Comparison of ENCODE assay signal across 34 mouse cellular contexts in genomic region chr16:50122460-50122859, GRCm38 (mm10).
"Had no signal": no experiment of that assay in that cellular context is flagged by ENCODE, and none has a peak within 500 bp of the region (broad histone marks: within the 10 kb centered on the region; RNA-seq: fewer than 3 reads in every experiment).

No protein-coding gene starts in this region.

- H3K4me3 ChIP-seq: heart, embryonic 10.5 days; heart, embryonic 12.5 days; heart, embryonic 13.5 days; heart, embryonic 15.5 days; hindbrain, embryonic 10.5 days; hindbrain, embryonic 12.5 days; hindbrain, embryonic 13.5 days; hindbrain, embryonic 15.5 days; kidney, embryonic 15.5 days; layer of hippocampus, adult 2 months; left cerebral cortex, adult 2 months had no signal

- ATAC-seq: hindbrain, embryonic 16.5 days; hindbrain, postnatal 0 days; inflammation-experienced regulatory T-cells, adult 6 months; intestine, embryonic 16.5 days; intestine, postnatal 0 days had no signal

- DNase-seq: heart, postnatal 10 days; heart, postnatal 36 days; heart, postnatal 4 days; kidney, adult 11 months; kidney, adult 18-20 months; kidney, adult 2 months; kidney, adult 8-10 months; kidney, adult 9 months; kidney, postnatal 10 days; kidney, postnatal 14 days; kidney, postnatal 25 days; kidney, postnatal 36 days; kidney, postnatal 4 days; layer of hippocampus, adult 9-11 months; layer of hippocampus, postnatal 36 days had no signal

- H3K4me1 ChIP-seq: heart, embryonic 10.5 days; heart, embryonic 12.5 days; heart, embryonic 13.5 days; heart, embryonic 15.5 days; hindbrain, embryonic 10.5 days; hindbrain, embryonic 12.5 days; hindbrain, embryonic 13.5 days; hindbrain, embryonic 15.5 days; kidney, embryonic 15.5 days had no signal

- H3K27me3 ChIP-seq: heart, embryonic 12.5 days; heart, embryonic 13.5 days; heart, embryonic 15.5 days; hindbrain, embryonic 12.5 days; hindbrain, embryonic 13.5 days; hindbrain, embryonic 15.5 days; kidney, embryonic 15.5 days had no signal

- H3K4me2 ChIP-seq: heart, embryonic 11.5 days; heart, embryonic 12.5 days; heart, embryonic 13.5 days; heart, embryonic 15.5 days; hindbrain, embryonic 12.5 days; hindbrain, embryonic 13.5 days; hindbrain, embryonic 14.5 days; hindbrain, embryonic 15.5 days; kidney, embryonic 15.5 days had no signal

- H3K9me3 ChIP-seq: heart, embryonic 10.5 days; heart, embryonic 12.5 days; heart, embryonic 13.5 days; heart, embryonic 15.5 days; hindbrain, embryonic 10.5 days; hindbrain, embryonic 12.5 days; hindbrain, embryonic 13.5 days; hindbrain, embryonic 15.5 days; kidney, embryonic 15.5 days had no signal

- H3K27ac ChIP-seq: heart, embryonic 10.5 days; heart, embryonic 13.5 days; heart, embryonic 15.5 days; hindbrain, embryonic 10.5 days; hindbrain, embryonic 12.5 days; hindbrain, embryonic 13.5 days; hindbrain, embryonic 14.5 days; hindbrain, embryonic 15.5 days; hindbrain, postnatal 0 days; kidney, embryonic 15.5 days; kidney, postnatal 0 days; layer of hippocampus, adult 2 months; left cerebral cortex, adult 2 months had no signal

- H3K9ac ChIP-seq: heart, embryonic 12.5 days; heart, embryonic 13.5 days; heart, embryonic 15.5 days; hindbrain, embryonic 12.5 days; hindbrain, embryonic 13.5 days; hindbrain, embryonic 14.5 days; hindbrain, embryonic 15.5 days; kidney, embryonic 15.5 days had no signal

- H3K36me3 ChIP-seq: heart, embryonic 10.5 days; heart, embryonic 12.5 days; heart, embryonic 13.5 days; heart, embryonic 15.5 days; hindbrain, embryonic 10.5 days; hindbrain, embryonic 12.5 days; hindbrain, embryonic 13.5 days; hindbrain, embryonic 15.5 days; kidney, embryonic 15.5 days had no signal
